Mouse (Mus musculus) myocyte (in vitro differentiated cells): ENCODE data around the gene Cic. TPM values are rescaled to one million over a fixed set of nuclear protein-coding genes. Genes with fewer than 3 reads are reported as not detected.

ENCODE experiments used
- H3K27me3 ChIP-seq: one replicate; pipeline ENCODE4 v1.6.1; 2011; ENCODE audit not compliant: control insufficient read depth, insufficient read depth, insufficient read length
- H3K36me3 ChIP-seq: one replicate; pipeline ENCODE4 v1.6.1; 2011; ENCODE audit not compliant: control insufficient read depth, insufficient read depth
- H3K4me2 ChIP-seq: one replicate; pipeline ENCODE4 v1.6.1; 2011; ENCODE audit warnings: low read depth, control low read depth
- H3K4me3 ChIP-seq: one replicate; pipeline ENCODE4 v1.5.1; 2011; ENCODE audit warnings: mild to moderate bottlenecking, control low read depth, moderate library complexity
- H3K79me2 ChIP-seq: one replicate; pipeline ENCODE4 v1.6.1; 2011; ENCODE audit not compliant: control insufficient read depth, insufficient read depth
- H3ac ChIP-seq: one replicate; pipeline ENCODE4 v1.6.1; 2011; ENCODE audit not compliant: control insufficient read depth, insufficient read length
- CEBPB ChIP-seq: IDR thresholded peaks from 2 replicates; pipeline ENCODE4 v1.6.1; 2011; ENCODE audit warnings: mild to moderate bottlenecking, moderate library complexity; ENCODE audit not compliant: poor library complexity, insufficient read depth, severe bottlenecking
- E2F4 ChIP-seq: IDR thresholded peaks from one replicate; pipeline ENCODE4 v1.6.1; 2011; ENCODE audit warnings: mild to moderate bottlenecking, control low read depth, moderate library complexity; ENCODE audit not compliant: insufficient read depth
- MAX ChIP-seq: IDR thresholded peaks from one replicate; pipeline ENCODE4 v1.6.1; 2011; ENCODE audit warnings: low read depth, mild to moderate bottlenecking, control low read depth
- MYOD1 ChIP-seq, 3 experiments: IDR thresholded peaks; one replicate each; pipeline ENCODE4 v1.6.1; 2011; ENCODE audit warnings: control low read depth in 2 of 3, low read depth in 2 of 3, mild to moderate bottlenecking in 2 of 3, moderate library complexity in 1 of 3; ENCODE audit not compliant: insufficient read length in 2 of 3, control insufficient read depth in 1 of 3
- MYOG ChIP-seq, 3 experiments: IDR thresholded peaks; one replicate each; pipeline ENCODE4 v1.6.1; 2011; ENCODE audit warnings: control low read depth in 2 of 3, low read depth in 2 of 3, mild to moderate bottlenecking in 2 of 3; ENCODE audit not compliant: insufficient read length in 2 of 3, control insufficient read depth in 1 of 3, insufficient read depth in 1 of 3
- POLR2A ChIP-seq: IDR thresholded peaks from one replicate; pipeline ENCODE4 v1.6.1; 2011; ENCODE audit warnings: low read depth, mild to moderate bottlenecking, control low read depth, moderate library complexity; ENCODE audit not compliant: insufficient read length
- POLR2AphosphoS2 ChIP-seq: IDR thresholded peaks from one replicate; pipeline ENCODE4 v1.6.1; 2011; ENCODE audit warnings: low read depth, control low read depth; ENCODE audit not compliant: insufficient read length
- REST ChIP-seq: IDR thresholded peaks from one replicate; pipeline ENCODE4 v1.6.1; 2011; ENCODE audit warnings: mild to moderate bottlenecking, control low read depth, moderate library complexity; ENCODE audit not compliant: insufficient read depth, insufficient read length
- SRF ChIP-seq: IDR thresholded peaks from one replicate; pipeline ENCODE4 v1.6.1; 2011; ENCODE audit warnings: low read depth; ENCODE audit not compliant: control insufficient read depth, insufficient read length
- TCF12 ChIP-seq: IDR thresholded peaks from one replicate; pipeline ENCODE4 v1.6.1; 2011; ENCODE audit warnings: mild to moderate bottlenecking, control low read depth; ENCODE audit not compliant: poor library complexity, insufficient read depth, severe bottlenecking
- TCF3 ChIP-seq: IDR thresholded peaks from one replicate; pipeline ENCODE4 v1.6.1; 2011; ENCODE audit warnings: low read depth, control low read depth; ENCODE audit not compliant: insufficient read length
- USF1 ChIP-seq: IDR thresholded peaks from one replicate; pipeline ENCODE4 v1.6.1; 2011; ENCODE audit warnings: low read depth, mild to moderate bottlenecking, control low read depth, moderate library complexity
- polyA plus RNA-seq: library from polyadenylated mRNA; unstranded; fragments of >200 nt; fragmentation: generic; extraction: Trizol; gene quantifications from one replicate; pipeline ENCODE4 v1.2.1, GENCODE M21; 2012; ENCODE audit warnings: missing spikeins

The Cic gene
- 65.8 TPM for polyA plus RNA-seq

GRCm38 (mm10) chr7:25267301-25267750 lies at the start of gene Cic:
Cic (plus strand) TSS chr7:25267704.
- H3K4me2 ChIP-seq, result peak within 1 kb of the TSS; percentile 97
- peak within 1 kb of the TSS; percentile 84 for H3K4me3 ChIP-seq
- H3K36me3 ChIP-seq, result no peaks in the 10 kb centered on the region
- H3ac ChIP-seq, result peak within 1 kb of the TSS; percentile 24
- H3K27me3 ChIP-seq, result no peaks in the 10 kb centered on the region
- peaks cover 17% of the 10 kb centered on the region for H3K79me2 ChIP-seq
- TF ChIP-seq E2F4 (peak; percentile 81), REST (no peak), POLR2AphosphoS2 (peak; percentile 72), MYOD1 (IDR thresholded peaks at IDR 0.05; ENCODE audit: control insufficient read depth in 1 of 3, insufficient read length in 2 of 3, low read depth in 2 of 3) (no peak), POLR2A (peak; percentile 80), USF1 (peak; percentile 65)

- no peak for TF ChIP-seq POLR2AphosphoS2
- TF ChIP-seq POLR2A, result peak; percentile 19
- TF ChIP-seq SRF, result no peak
- no peak for TF ChIP-seq MYOD1 (IDR thresholded peaks at IDR 0.05; ENCODE audit: control insufficient read depth in 1 of 3, insufficient read length in 2 of 3, low read depth in 2 of 3)
- H3K4me2 ChIP-seq, result peak overlapping the region; percentile 100
- H3ac ChIP-seq, result peak overlapping the region; percentile 34
- H3K4me3 ChIP-seq, result peak overlapping the region; percentile 90
- no peaks in the 10 kb centered on the region for H3K27me3 ChIP-seq
- peaks cover 19% of the 10 kb centered on the region for H3K79me2 ChIP-seq
- no peaks in the 10 kb centered on the region for H3K36me3 ChIP-seq
Measured at GRCm38 (mm10) chr7:25218705-25219415, 48.6 kb upstream of the Cic start.

DNA sequence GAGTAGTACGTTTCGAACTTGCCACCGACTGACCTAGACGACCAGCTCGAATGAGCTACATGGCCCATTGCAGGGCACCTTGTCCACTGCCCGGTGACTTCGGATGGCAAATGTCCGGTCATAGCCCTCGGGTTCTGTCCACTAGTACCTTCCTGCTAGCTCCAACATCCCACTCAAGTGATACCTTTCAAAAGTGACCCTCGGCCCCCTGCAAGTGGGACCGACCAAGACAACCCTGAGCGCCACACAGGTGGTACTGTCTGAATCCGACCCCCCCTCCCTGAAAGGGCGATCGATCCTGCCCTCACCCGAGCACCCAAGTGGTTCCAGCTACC lies 48.1 kb upstream of the Cic start:
- H3ac ChIP-seq, result peak overlapping the region; percentile 34
- H3K4me3 ChIP-seq, result peak overlapping the region; percentile 90
- H3K4me2 ChIP-seq, result peak overlapping the region; percentile 100
- H3K36me3 ChIP-seq, result no peaks in the 10 kb centered on the region
- TF ChIP-seq POLR2A (no peak), E2F4 (no peak), CEBPB (no peak), TCF3 (no peak)
- no peaks in the 10 kb centered on the region for H3K27me3 ChIP-seq
- H3K79me2 ChIP-seq, result peaks cover 19% of the 10 kb centered on the region

DNA sequence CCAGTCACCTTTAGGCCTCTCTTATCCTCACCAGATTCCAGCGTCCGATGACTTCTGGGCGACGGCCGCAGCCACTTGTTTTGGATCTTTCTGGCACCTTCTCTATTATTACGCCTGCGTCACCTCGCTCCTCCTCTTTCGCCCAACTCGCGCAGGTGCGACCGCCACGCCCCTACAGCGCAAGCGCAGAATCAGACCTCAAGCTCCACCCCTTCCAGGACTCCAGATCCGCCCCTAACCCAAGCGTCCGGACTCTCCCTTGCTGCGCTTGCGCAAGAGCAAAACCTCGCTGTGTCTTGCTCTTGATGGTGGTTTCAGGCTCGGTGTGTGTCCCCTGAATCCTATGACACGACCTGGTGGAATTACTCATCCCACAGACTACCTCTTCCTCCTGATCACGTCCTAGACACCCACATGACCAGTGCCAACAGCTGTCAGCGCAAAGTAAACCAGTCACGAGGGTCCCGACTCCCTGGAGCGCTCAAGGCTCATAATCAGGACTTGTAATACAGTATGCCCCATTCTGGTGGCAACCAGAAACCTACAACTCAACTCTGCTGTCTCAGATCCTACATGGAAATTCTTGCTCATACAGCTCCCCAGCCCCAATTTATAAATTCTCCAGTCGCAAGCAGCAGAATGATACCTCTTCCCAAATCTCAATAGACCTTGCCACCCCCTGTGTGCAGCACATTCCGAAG lies 47.6 kb upstream of the Cic start:
- Histone ChIP-seq H3K36me3 (no peaks in the 10 kb centered on the region), H3K4me2 (peak overlapping the region; percentile 100)
- TF ChIP-seq REST (no peak), CEBPB (peak; percentile 92), E2F4 (no peak), SRF (no peak), MYOG (IDR thresholded peaks at IDR 0.05; ENCODE audit: control insufficient read depth in 1 of 3, insufficient read depth in 1 of 3, insufficient read length in 2 of 3, low read depth in 2 of 3) (peak in 1 of 3 experiments; percentile 30), USF1 (no peak), POLR2AphosphoS2 (peak; percentile 85), TCF3 (no peak), MYOD1 (IDR thresholded peaks at IDR 0.05; ENCODE audit: control insufficient read depth in 1 of 3, insufficient read length in 2 of 3, low read depth in 2 of 3) (peak in 2 of 3 experiments; percentile 29 to 46), TCF12 (no peak), MAX (no peak), POLR2A (peak; percentile 79)

DNA sequence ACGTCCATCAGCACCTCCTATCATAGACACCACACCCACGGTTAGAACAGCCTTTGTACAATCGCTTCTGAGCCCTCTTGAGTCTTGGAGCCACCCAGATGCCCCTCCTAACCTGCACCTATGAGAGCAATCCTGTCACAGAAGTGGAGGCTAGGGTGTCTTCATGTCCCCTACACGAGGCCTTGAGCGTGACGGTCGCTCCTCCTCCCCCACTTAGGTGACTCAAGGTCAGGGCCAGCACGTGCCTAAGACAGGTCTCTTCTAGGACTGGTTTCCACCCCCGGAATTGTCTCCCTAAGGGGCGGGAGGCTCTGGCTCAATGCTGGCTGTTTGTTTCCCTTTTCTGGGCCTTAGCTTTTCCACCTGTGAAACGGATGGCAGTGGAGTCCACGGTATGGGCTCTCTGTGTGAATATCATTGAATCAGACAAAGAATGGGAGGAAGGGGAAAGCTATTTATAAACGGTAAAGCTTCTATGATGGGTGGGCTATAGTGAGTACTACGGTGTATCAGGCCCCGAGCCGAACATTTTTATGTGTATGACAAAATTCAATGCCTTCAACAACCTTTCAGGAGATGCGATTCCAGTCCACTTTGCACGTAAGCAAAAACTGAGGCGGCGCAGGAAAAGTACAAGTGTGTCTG lies 46.9 kb upstream of the Cic start, which contains the start of gene Dedd2:
Gene Dedd2, minus strand, starts transcription at position 159 of the 645 bp plus-strand sequence.
- H3K79me2 ChIP-seq, result peaks cover 19% of the 10 kb centered on the region
- no peaks in the 10 kb centered on the region for H3K36me3 ChIP-seq
- H3K4me3 ChIP-seq, result peak within 1 kb of the TSS; percentile 90
- TF ChIP-seq USF1 (no peak), MYOD1 (IDR thresholded peaks at IDR 0.05; ENCODE audit: control insufficient read depth in 1 of 3, insufficient read length in 2 of 3, low read depth in 2 of 3) (no peak), POLR2A (no peak), SRF (no peak), MAX (no peak), POLR2AphosphoS2 (no peak), REST (no peak), CEBPB (no peak), TCF3 (no peak), E2F4 (no peak), MYOG (IDR thresholded peaks at IDR 0.05; ENCODE audit: control insufficient read depth in 1 of 3, insufficient read depth in 1 of 3, insufficient read length in 2 of 3, low read depth in 2 of 3) (no peak), TCF12 (no peak)
- H3ac ChIP-seq, result peak within 1 kb of the TSS; percentile 34
- no peaks in the 10 kb centered on the region for H3K27me3 ChIP-seq
- H3K4me2 ChIP-seq, result peak within 1 kb of the TSS; percentile 100

More for the DNA sequence above, 47.6 kb upstream of the Cic start:
- Histone ChIP-seq H3ac (peak overlapping the region; percentile 34), H3K27me3 (no peaks in the 10 kb centered on the region), H3K4me3 (peak overlapping the region; percentile 90), H3K79me2 (peaks cover 19% of the 10 kb centered on the region)
